Mouse (Mus musculus): ENCODE data around the gene Ppp1r36. TPM values are rescaled to one million over a fixed set of nuclear protein-coding genes. Genes with fewer than 3 reads are reported as not detected.

Ppp1r36 gene
- polyA plus RNA-seq, 1 experiment, result 1.8 TPM

DNA sequence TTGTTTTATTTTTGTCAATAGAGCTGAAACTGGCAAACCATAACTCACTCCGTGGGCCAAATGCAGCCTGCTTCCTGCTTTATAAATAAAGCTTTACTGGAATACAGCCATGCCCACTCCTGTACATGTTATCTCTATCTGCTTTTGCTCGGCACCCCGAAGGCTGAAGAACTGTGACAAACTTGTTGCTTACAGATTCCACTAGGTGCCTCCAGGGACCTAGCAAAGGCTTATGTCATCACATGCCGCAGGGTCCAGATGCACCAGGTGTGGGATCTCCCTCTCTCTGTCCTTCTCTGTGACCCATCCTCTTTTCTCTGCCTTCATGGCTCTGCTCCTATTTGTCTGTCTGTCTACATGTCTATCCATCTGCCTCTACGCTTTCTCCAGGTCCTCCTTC is 61.8 kb downstream of the Ppp1r36 start:
- TF ChIP-seq CTCF (IDR thresholded peaks at IDR 0.05; ENCODE audit: extremely low read depth, insufficient read depth, low read length) (no peak), POLR2A (IDR thresholded peaks at IDR 0.05; ENCODE audit: extremely low read depth, insufficient read depth, low read length) (no peak)
- H3K4me3 ChIP-seq (ENCODE audit: insufficient read depth, low read length), result no peak overlapping the region
- H3K4me1 ChIP-seq (ENCODE audit: control insufficient read depth, insufficient read depth, low read length), result peaks cover 2% of the 10 kb centered on the region; the same call in 1 of the 2 replicates
- H3K27ac ChIP-seq (ENCODE audit: insufficient read depth, low read length), result no peak overlapping the region

DNA sequence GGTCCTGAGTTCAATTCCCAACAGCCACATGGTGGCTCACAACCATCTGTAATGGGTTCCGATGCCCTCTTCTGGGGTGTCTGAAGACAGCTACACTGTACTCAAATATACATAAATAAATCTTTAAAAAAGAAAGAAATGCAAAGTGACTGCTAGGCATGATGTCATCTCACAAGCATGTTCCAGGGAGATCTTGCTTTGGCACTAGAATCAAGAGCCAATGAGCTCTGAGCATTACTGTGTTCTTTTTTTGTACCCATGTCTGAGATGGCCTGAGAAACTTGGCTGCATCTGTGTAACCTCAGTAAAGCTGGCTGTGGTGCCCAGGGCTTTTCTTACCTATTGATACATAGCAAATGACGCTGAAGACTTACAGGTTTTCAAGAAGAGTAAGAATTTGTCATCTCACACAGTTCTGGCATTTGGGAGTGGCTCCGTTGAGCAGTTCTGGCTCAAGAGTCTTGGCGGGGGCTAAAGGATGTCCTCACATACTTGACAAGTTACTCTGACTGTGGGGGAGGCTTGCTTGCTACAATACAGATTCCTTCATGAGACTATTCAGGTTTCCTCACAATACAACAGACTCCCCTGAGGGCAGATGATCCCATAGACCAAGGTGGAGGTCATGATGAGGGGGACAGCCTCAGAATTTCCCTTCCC is 62.6 kb downstream of the Ppp1r36 start:
- Histone ChIP-seq H3K4me1 (ENCODE audit: control insufficient read depth, insufficient read depth, low read length) (peaks cover 2% of the 10 kb centered on the region; the same call in 1 of the 2 replicates), H3K4me3 (ENCODE audit: insufficient read depth, low read length) (no peak overlapping the region), H3K27ac (ENCODE audit: insufficient read depth, low read length) (no peak overlapping the region)
- TF ChIP-seq CTCF (IDR thresholded peaks at IDR 0.05; ENCODE audit: extremely low read depth, insufficient read depth, low read length) (no peak), POLR2A (IDR thresholded peaks at IDR 0.05; ENCODE audit: extremely low read depth, insufficient read depth, low read length) (no peak)

DNA sequence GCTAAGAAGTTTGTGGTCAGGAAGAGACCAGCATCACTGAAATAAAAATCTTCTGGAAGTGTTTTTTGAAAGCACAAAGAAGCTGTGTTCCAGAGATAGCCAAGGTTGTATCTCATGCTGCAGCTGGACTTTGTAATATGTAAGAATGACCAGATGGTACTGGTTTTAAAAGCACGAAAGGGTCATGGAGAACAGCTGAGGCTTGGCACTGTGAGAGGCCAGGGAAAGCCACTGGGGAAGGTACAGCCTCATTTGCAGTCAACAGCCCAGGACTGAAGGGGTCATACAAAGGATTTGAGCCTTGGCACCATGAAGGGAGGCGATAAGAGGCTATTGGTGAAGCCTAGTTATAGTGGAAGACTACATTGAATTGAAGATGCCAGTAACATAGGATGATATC is 65.1 kb downstream of the Ppp1r36 start:
- TF ChIP-seq CTCF (IDR thresholded peaks at IDR 0.05; ENCODE audit: extremely low read depth, insufficient read depth, low read length) (no peak), POLR2A (IDR thresholded peaks at IDR 0.05; ENCODE audit: extremely low read depth, insufficient read depth, low read length) (no peak)
- H3K27ac ChIP-seq (ENCODE audit: insufficient read depth, low read length), result no peak overlapping the region
- no peak overlapping the region for H3K4me3 ChIP-seq (ENCODE audit: insufficient read depth, low read length)
- H3K4me1 ChIP-seq (ENCODE audit: control insufficient read depth, insufficient read depth, low read length), result peaks cover 2% of the 10 kb centered on the region; the same call in 1 of the 2 replicates

DNA sequence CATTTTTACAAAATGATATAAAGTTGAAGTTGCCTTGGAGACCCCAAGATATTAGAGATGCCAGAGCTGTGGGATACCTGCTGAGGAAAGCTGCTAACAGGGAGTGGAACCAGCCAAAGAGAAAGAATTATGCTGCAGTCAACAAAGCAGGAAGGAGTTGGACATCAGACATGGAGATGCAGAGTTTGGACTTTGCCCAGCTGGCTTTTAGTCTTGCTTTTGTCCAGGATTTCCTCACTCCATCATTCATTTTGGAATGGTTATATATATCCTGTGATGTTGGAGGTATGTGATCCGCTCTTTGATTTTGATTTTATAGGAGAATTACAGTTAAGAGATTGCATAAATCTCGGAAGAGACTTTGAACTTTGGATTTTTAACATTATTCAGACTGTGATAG is 65.6 kb downstream of the Ppp1r36 start:
- TF ChIP-seq POLR2A (IDR thresholded peaks at IDR 0.05; ENCODE audit: extremely low read depth, insufficient read depth, low read length) (no peak), CTCF (IDR thresholded peaks at IDR 0.05; ENCODE audit: extremely low read depth, insufficient read depth, low read length) (no peak)
- peaks cover 2% of the 10 kb centered on the region; the same call in 1 of the 2 replicates for H3K4me1 ChIP-seq (ENCODE audit: control insufficient read depth, insufficient read depth, low read length)
- H3K27ac ChIP-seq (ENCODE audit: insufficient read depth, low read length), result no peak overlapping the region
- no peak overlapping the region for H3K4me3 ChIP-seq (ENCODE audit: insufficient read depth, low read length)

DNA sequence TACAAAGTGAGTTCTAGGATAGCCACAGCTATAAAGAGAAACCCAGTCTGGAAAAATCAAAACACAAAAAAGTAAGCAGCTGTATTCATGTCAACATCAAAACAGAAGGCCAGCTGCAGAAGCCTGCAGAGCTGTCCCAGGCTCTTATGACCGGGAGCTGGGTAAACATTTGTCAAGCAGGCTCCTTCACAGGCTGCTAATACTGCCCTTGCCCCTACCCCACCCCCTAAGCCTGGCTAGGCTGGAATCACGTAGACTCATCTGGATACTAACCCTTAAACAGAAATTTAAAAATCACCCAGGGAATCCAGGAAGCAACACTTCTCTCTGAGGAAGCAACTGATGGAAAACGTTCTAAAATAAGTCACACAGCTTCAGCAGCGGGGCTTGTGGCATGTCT is 67.5 kb downstream of the Ppp1r36 start:
- TF ChIP-seq CTCF (IDR thresholded peaks at IDR 0.05; ENCODE audit: extremely low read depth, insufficient read depth, low read length) (no peak), POLR2A (IDR thresholded peaks at IDR 0.05; ENCODE audit: extremely low read depth, insufficient read depth, low read length) (no peak)

DNA sequence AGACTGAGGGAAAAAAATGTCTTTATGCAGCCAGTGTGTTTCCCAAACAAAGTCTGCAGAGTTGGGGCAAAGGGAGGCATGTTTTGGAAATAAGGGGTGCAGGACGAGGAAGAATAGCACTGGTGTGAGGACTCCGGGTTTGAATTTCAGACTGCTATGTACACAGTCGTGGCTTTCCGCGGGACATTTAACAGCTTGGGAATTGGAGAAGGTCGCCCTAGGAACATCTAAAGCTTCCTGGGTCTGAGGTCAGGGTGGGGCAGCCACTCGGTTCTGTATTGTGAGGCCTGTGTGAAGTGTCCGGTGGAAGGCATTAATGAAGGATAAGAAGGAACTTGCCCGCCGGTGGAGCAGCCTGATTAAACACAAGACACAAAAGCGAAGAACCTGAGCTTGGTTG is 68.0 kb downstream of the Ppp1r36 start:
- no peak for TF ChIP-seq CTCF (IDR thresholded peaks at IDR 0.05; ENCODE audit: extremely low read depth, insufficient read depth, low read length)
- no peak for TF ChIP-seq POLR2A (IDR thresholded peaks at IDR 0.05; ENCODE audit: extremely low read depth, insufficient read depth, low read length)
- H3K27ac ChIP-seq (ENCODE audit: insufficient read depth, low read length), result no peak overlapping the region

More for the DNA sequence above, 67.5 kb downstream of the Ppp1r36 start:
- Histone ChIP-seq H3K4me1 (ENCODE audit: control insufficient read depth, insufficient read depth, low read length) (no peaks in the 10 kb centered on the region; the same call in 1 of the 2 replicates), H3K4me3 (ENCODE audit: insufficient read depth, low read length) (no peak overlapping the region), H3K27ac (ENCODE audit: insufficient read depth, low read length) (no peak overlapping the region)

DNA sequence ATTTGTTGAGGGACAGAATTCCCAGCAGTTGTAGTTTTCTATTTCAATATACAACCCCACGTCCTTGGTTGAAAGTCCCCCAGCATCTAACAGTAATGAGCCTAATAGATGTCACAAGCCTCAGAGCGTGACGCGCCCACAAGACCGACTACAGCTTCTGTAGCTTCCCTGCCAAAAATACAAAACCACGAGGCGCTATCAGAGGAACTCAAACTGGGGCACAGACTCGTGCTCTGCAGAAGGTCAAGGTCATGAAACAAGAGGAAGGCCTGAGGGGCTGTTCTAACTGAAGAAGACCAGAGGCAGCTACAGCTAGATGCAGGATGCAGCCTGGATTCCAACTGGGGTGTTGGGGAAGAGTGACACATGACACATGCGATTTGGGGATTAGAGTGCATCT is 69.6 kb downstream of the Ppp1r36 start:
- no peaks in the 10 kb centered on the region for H3K4me1 ChIP-seq (ENCODE audit: control insufficient read depth, insufficient read depth, low read length)
- H3K4me3 ChIP-seq (ENCODE audit: insufficient read depth, low read length), result no peak overlapping the region
- no peak for TF ChIP-seq CTCF (IDR thresholded peaks at IDR 0.05; ENCODE audit: extremely low read depth, insufficient read depth, low read length)
- no peak overlapping the region for H3K27ac ChIP-seq (ENCODE audit: insufficient read depth, low read length)

More for the DNA sequence above, 68.0 kb downstream of the Ppp1r36 start:
- Histone ChIP-seq H3K4me3 (ENCODE audit: insufficient read depth, low read length) (no peak overlapping the region), H3K4me1 (ENCODE audit: control insufficient read depth, insufficient read depth, low read length) (no peaks in the 10 kb centered on the region)

Other genes starting within 250 kb of the Ppp1r36 start
- gene Esr2, start 240.3 kb upstream of the Ppp1r36 start, polyA plus RNA-seq (2012; rRNA removed), result 0.19 and 0.25 TPM in 2 replicates
- not detected in 2 replicates for gene Tex21, start 170.8 kb upstream of the Ppp1r36 start, polyA plus RNA-seq (2012; rRNA removed)
- gene Mthfd1, start 162.2 kb upstream of the Ppp1r36 start, polyA plus RNA-seq (2012; rRNA removed), result 33.2 and 35.7 TPM in 2 replicates
- gene Akap5, start 92.6 kb upstream of the Ppp1r36 start, polyA plus RNA-seq (2012; rRNA removed), result 51.2 and 51.4 TPM in 2 replicates
- 17.9 and 20.3 TPM in 2 replicates for gene Zbtb25, start 47.9 kb upstream of the Ppp1r36 start, polyA plus RNA-seq (2012; rRNA removed)
- gene Zbtb1, start 47.3 kb upstream of the Ppp1r36 start, polyA plus RNA-seq (2012; rRNA removed), result 3.5 and 3.7 TPM in 2 replicates
- gene Hspa2, start 13.4 kb upstream of the Ppp1r36 start, polyA plus RNA-seq (2012; rRNA removed), result 47.8 and 52.5 TPM in 2 replicates
- 16.0 and 19.0 TPM in 2 replicates for gene Plekhg3, start 113.4 kb downstream of the Ppp1r36 start, polyA plus RNA-seq (2012; rRNA removed)